Mouse (Mus musculus) stomach, postnatal 0 days (tissue): ENCODE data around the gene Il33. TPM values are rescaled to one million over a fixed set of nuclear protein-coding genes. Genes with fewer than 3 reads are reported as not detected.
A peak's percentile ranks its signal among the peaks of the same experiment; 100 is the strongest.

Source experiments
- ATAC-seq: fragments of 200-750 bp; cut with Nextera tagmentation; 2 replicates; pipeline ENCODE4 v1.8.0; 2017; ENCODE audit not compliant: low FRiP score, low TSS enrichment
- DNase-seq: peaks from one replicate; pipeline ENCODE4 v3.0.0-alpha.2; 2016; ENCODE audit warnings: low spot score
- H3K27ac ChIP-seq: fragments of 300-500 bp; sonication (generic); replicated peaks from 2 replicates; pipeline ENCODE4 v1.5.1; 2014; ENCODE audit warnings: mild to moderate bottlenecking, control low read depth
- H3K27me3 ChIP-seq: fragments of 300-500 bp; sonication (generic); 2 replicates; pipeline ENCODE4 v1.6.1; 2014; ENCODE audit warnings: low read length; ENCODE audit not compliant: control insufficient read depth, insufficient read depth
- H3K36me3 ChIP-seq: fragments of 300-500 bp; sonication (generic); 2 replicates; pipeline ENCODE4 v1.6.1; 2014; ENCODE audit warnings: low read length, mixed read lengths; ENCODE audit not compliant: control insufficient read depth, insufficient read depth
- H3K4me1 ChIP-seq: fragments of 300-500 bp; sonication (generic); replicated peaks from 2 replicates; pipeline ENCODE4 v1.6.1; 2014; ENCODE audit warnings: antibody characterized with exemption; ENCODE audit not compliant: control insufficient read depth, insufficient read depth
- H3K4me2 ChIP-seq: fragments of 300-500 bp; sonication (generic); replicated peaks from 2 replicates; pipeline ENCODE4 v1.6.1; 2014; ENCODE audit warnings: low read depth, mild to moderate bottlenecking, control low read depth, moderate library complexity
- H3K4me3 ChIP-seq: fragments of 300-500 bp; sonication (generic); 2 replicates; pipeline ENCODE4 v1.5.1; 2014; ENCODE audit warnings: low read depth, low read length, control low read depth
- H3K9ac ChIP-seq: fragments of 300-500 bp; sonication (generic); 2 replicates; pipeline ENCODE4 v1.6.1; 2014; ENCODE audit warnings: mild to moderate bottlenecking, low read length, control low read depth, mixed read lengths
- H3K9me3 ChIP-seq: fragments of 300-500 bp; sonication (generic); 2 replicates; pipeline ENCODE4 v1.6.1; 2016; ENCODE audit warnings: low read length; ENCODE audit not compliant: control insufficient read depth
- CTCF ChIP-seq: IDR thresholded peaks from 2 replicates; pipeline ENCODE4 v1.5.1; 2016; ENCODE audit warnings: antibody characterized with exemption, low read depth, mild to moderate bottlenecking, moderate library complexity
- EP300 ChIP-seq: optimal IDR thresholded peaks from 2 replicates; pipeline ENCODE3; 2016; ENCODE audit warnings: antibody characterized with exemption
- WGBS: fragments of 180-500 bp; shearing (Covaris S2); extraction: QIAGEN DNeasy Blood & Tissue Kit; methylation state at CpG from one replicate; pipeline ENCODE4 v1.1.7; 2014; 5-methylcytosine and 5-hydroxymethylcytosine counted together
- polyA plus RNA-seq: library from polyadenylated mRNA; unstranded; fragments of >200 nt; fragmentation: Nextera tagmentation; extraction: Ambion mirVana; gene quantifications from 2 replicates; pipeline ENCODE4 v1.2.1, GENCODE M21; 2015

Il33 gene
- polyA plus RNA-seq, 1 experiment from 2014 or later: 54.4 TPM

DNA sequence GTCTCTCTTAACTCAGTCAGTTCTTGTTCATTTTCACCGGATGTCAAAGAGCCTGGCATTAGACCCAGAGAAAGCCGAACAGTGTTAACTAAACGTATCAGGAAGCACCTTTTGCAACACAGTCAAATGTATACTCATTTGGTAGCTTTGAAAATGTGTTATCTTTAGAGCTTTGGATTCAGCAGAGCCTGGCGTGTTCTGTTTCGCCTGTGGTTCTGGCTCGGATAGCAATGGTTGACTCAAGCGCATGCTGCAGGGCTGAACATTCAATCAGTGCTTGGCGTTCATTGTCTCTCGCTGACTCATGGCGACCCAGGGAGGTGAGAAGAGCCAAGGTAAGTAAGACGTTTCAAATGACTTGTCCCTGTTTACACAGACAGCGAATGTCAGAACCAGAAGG is 30.5 kb upstream of the Il33 start:
- Histone ChIP-seq H3K4me2 (no peak overlapping the region), H3K9me3 (no peaks in the 10 kb centered on the region), H3K4me3 (no peak overlapping the region), H3K4me1 (no peaks in the 10 kb centered on the region), H3K36me3 (no peaks in the 10 kb centered on the region), H3K27ac (peak overlapping the region; percentile 53), H3K9ac (no peak overlapping the region), H3K27me3 (no peaks in the 10 kb centered on the region)
- 65% methylated on average over 12 of the region's 12 CpGs for WGBS
- DNase-seq: no peak
- 0 out of 2 replicates have a peak, but pooled peaks have one; percentile 38 for ATAC-seq
- TF ChIP-seq EP300 (no peak), CTCF (no peak)

DNA sequence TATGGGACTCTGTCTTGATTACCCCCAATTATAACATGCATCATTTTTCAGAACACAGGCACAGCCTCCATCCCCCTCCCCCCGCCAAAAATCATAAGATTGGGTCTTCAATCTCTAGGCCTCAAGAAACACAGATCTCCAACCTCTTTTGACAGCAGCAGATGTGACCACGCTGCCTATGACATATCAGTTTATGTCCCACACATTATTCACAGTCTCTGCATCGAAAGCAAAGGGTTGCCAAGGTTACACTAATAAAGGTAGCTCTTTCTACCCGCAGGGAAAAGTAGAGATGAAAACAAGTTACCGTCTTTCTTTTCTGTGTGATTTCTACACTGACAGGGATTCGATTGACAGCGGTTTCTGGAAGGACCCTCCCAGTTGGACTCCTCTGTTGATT is 29.9 kb upstream of the Il33 start:
- Histone ChIP-seq H3K4me1 (no peaks in the 10 kb centered on the region), H3K27ac (no peak overlapping the region; the same call in 1 of the 2 replicates), H3K9me3 (peaks cover under 1% of the 10 kb centered on the region; the same call in 1 of the 2 replicates), H3K4me3 (no peak overlapping the region), H3K36me3 (no peaks in the 10 kb centered on the region), H3K27me3 (no peaks in the 10 kb centered on the region), H3K9ac (no peak overlapping the region), H3K4me2 (no peak overlapping the region)
- no peak for TF ChIP-seq EP300
- no peak for TF ChIP-seq CTCF
- WGBS: 74% methylated on average over 7 of the region's 7 CpGs
- ATAC-seq (no peak), DNase-seq (no peak)

- WGBS: 86% methylated on average over 3 of the region's 3 CpGs
- no peak for DNase-seq
Observed at GRCm38 (mm10) chr19:29900318-29900717, 24.6 kb upstream of the Il33 start.

GRCm38 (mm10) chr19:29902343-29903070 is 22.4 kb upstream of the Il33 start:
- H3K9ac ChIP-seq: no peak overlapping the region
- no peaks in the 10 kb centered on the region for H3K36me3 ChIP-seq
- H3K4me2 ChIP-seq: no peak overlapping the region
- DNase-seq: no peak
- no peak for TF ChIP-seq EP300
- no peak for TF ChIP-seq CTCF
- no peaks in the 10 kb centered on the region for H3K4me1 ChIP-seq
- WGBS: 60% methylated on average over 4 of the region's 4 CpGs
- no peak overlapping the region for H3K4me3 ChIP-seq
- ATAC-seq: no peak
- no peaks in the 10 kb centered on the region for H3K27me3 ChIP-seq
- H3K9me3 ChIP-seq: peaks cover 3% of the 10 kb centered on the region; the same call in 1 of the 2 replicates
- H3K27ac ChIP-seq: no peak overlapping the region

More at GRCm38 (mm10) chr19:29900318-29900717, 24.6 kb upstream of the Il33 start:
- no peaks in the 10 kb centered on the region for H3K27me3 ChIP-seq
- no peaks in the 10 kb centered on the region for H3K36me3 ChIP-seq
- ATAC-seq: no peak
- no peaks in the 10 kb centered on the region for H3K4me1 ChIP-seq
- H3K9ac ChIP-seq: no peak overlapping the region
- H3K4me2 ChIP-seq: no peak overlapping the region
- no peak for TF ChIP-seq EP300
- H3K27ac ChIP-seq: no peak overlapping the region
- H3K9me3 ChIP-seq: peaks cover 3% of the 10 kb centered on the region; the same call in 1 of the 2 replicates
- H3K4me3 ChIP-seq: no peak overlapping the region

DNA sequence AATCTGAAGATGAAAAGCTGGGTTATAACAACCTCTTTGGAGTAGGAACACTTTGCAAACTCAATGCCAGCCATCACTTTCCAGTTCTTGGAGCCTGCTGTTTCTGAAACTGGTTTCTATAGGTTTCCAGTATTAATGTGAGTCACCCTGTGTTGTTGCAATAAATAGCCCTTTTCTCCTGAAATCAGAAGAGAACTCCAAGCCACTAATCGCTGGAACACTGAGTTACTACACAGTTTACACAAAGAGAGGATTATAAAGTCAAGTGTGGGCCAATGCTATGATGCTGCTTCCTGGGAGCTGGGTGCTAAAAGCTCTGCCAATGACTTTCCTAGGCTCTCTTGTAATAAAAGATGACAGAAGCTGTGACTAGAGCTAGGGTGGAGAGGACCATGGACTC is 19.0 kb upstream of the Il33 start:
- H3K4me2 ChIP-seq: no peak overlapping the region
- no peak for DNase-seq
- H3K27ac ChIP-seq: no peak overlapping the region
- H3K4me3 ChIP-seq: no peak overlapping the region
- no peak overlapping the region for H3K9ac ChIP-seq
- H3K36me3 ChIP-seq: no peaks in the 10 kb centered on the region
- H3K9me3 ChIP-seq: no peaks in the 10 kb centered on the region
- TF ChIP-seq CTCF (no peak), EP300 (no peak)
- H3K27me3 ChIP-seq: no peaks in the 10 kb centered on the region
- ATAC-seq: no peak
- 47% methylated on average over 1 of the region's 1 CpGs for WGBS
- H3K4me1 ChIP-seq: no peaks in the 10 kb centered on the region

DNA sequence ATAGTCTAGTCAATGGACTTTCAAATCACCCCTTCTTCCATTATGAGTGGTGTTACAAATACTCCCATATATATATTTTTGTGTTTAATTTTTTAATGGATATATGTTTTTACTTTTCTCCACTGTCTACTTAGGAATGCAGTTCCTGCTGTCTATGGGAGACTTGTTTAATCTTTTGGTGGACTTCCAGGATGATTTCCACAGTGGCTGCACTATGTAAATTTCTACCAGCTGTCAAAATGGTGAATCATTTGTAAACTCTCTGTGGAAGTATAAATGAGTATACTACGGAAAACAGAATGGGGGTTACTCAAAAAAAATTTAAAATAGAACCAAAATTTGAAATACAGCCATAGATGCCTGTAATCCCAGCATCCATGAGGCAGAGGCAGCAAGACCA is 15.7 kb upstream of the Il33 start:
- no peaks in the 10 kb centered on the region for H3K4me1 ChIP-seq
- no peak overlapping the region for H3K9ac ChIP-seq
- ATAC-seq (no peak), DNase-seq (no peak)
- no peaks in the 10 kb centered on the region for H3K27me3 ChIP-seq
- no peak overlapping the region for H3K4me3 ChIP-seq
- no peaks in the 10 kb centered on the region for H3K9me3 ChIP-seq
- no peak for TF ChIP-seq EP300
- no peak for TF ChIP-seq CTCF
- no peak overlapping the region for H3K27ac ChIP-seq
- 54% methylated on average over 1 of the region's 1 CpGs for WGBS
- no peaks in the 10 kb centered on the region for H3K36me3 ChIP-seq
- no peak overlapping the region for H3K4me2 ChIP-seq
